In the genomic region with DNA sequence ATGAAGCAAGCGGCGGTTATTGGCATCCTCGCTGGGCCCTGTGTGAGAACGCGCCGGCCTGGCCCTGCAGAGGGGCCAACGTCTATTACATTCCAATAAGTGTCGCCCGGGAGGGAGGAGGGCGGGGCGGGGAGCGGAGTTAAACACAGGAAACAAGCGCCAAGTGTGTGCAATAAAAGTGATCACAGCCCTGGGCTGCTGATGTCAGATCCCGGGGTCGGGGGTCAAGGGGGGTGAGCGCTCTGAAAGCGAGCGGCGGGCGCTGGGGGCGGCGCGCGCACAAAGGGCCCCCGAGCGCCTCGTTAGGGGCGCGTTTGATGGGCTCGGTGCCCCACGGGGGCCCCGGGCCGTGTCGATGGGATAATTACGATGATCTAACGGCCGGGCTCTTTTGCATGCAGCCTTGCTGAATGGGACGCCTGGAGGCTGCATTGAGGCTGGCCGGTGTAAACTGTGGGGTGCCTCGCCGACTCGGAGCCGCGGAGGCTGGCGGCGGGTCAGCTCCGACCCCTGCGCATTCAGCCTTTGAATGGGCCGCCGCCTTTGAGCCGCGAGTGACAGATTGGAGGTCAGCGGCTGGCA, we compare ENCODE assay signal across 8 mouse cellular contexts.
DNase-seq lines count a peak whose midpoint lies in the region; ATAC-seq and TF ChIP-seq lines count a peak whose summit lies in the region.

No protein-coding gene starts in this region.

- no peaks in the 10 kb centered on the region for H3K4me1 ChIP-seq in thymus, adult 2 months (replicated peaks; ENCODE audit: control insufficient read depth, insufficient read depth, low read length)
- H3K4me1 ChIP-seq in heart, embryonic 14.5 days (ENCODE audit: control insufficient read depth in 2 of 2, insufficient read depth in 2 of 2, low read length in 2 of 2), result peaks cover 3 to 5% of the 10 kb centered on the region in 2 experiments; a peak in 2 of 4 replicates
- peaks cover 66% of the 10 kb centered on the region for H3K4me1 ChIP-seq in limb, embryonic 10.5 days
- H3K4me1 ChIP-seq in midbrain, embryonic 10.5 days, result peaks cover 71% of the 10 kb centered on the region

- H3K4me2 ChIP-seq in heart, embryonic 14.5 days (ENCODE audit: low read length), result peak overlapping the region; percentile 97

- H3K27ac ChIP-seq in thymus, adult 2 months (ENCODE audit: control insufficient read depth, insufficient read depth, low read length), result no peak overlapping the region
- H3K27ac ChIP-seq in heart, embryonic 14.5 days (replicated peaks in 1 of 2; ENCODE audit: control insufficient read depth in 1 of 2, insufficient read depth in 1 of 2, low read depth in 2 of 2, low read length in 2 of 2), result no peak overlapping the region
- H3K27ac ChIP-seq in limb, embryonic 10.5 days, result peak overlapping the region; percentile 81
- H3K27ac ChIP-seq in midbrain, embryonic 10.5 days (replicated peaks), result peak overlapping the region; percentile 69

- H3K36me3 ChIP-seq in thymus, adult 2 months (ENCODE audit: control insufficient read depth, insufficient read depth, low read length), result no peaks in the 10 kb centered on the region
- no peaks in the 10 kb centered on the region for H3K36me3 ChIP-seq in heart, embryonic 14.5 days (ENCODE audit: control insufficient read depth, insufficient read depth, low read length)
- no peaks in the 10 kb centered on the region for H3K36me3 ChIP-seq in limb, embryonic 10.5 days
- no peaks in the 10 kb centered on the region for H3K36me3 ChIP-seq in midbrain, embryonic 10.5 days

- H3K9ac ChIP-seq in heart, embryonic 14.5 days (ENCODE audit: low read length), result peak overlapping the region; percentile 48; the same call in 1 of the 2 replicates

- DNase-seq in adrenal gland, adult (ENCODE audit: inconsistent age in 2 of 2, low spot score in 1 of 2), result peak; percentile 8 to 56
- no peak for DNase-seq in adrenal gland, postnatal 4 days (ENCODE audit: low spot score in 2 of 2)
- DNase-seq in thymus, adult 2 months, result peak; percentile 4
- no peak for DNase-seq in thymus, postnatal 0 days (ENCODE audit: low spot score)
- DNase-seq in limb, embryonic 10.5 days (ENCODE audit: low spot score), result peak; percentile 91
- DNase-seq in midbrain, embryonic 10.5 days (ENCODE audit: low spot score), result peak; percentile 97
- no peak for DNase-seq in spleen, adult 18-20 months

- TF ChIP-seq POLR2A in thymus, adult 2 months (IDR thresholded peaks at IDR 0.05; ENCODE audit: control insufficient read depth, extremely low read depth, insufficient read depth, low read length, poor library complexity), result no peak

- WGBS in thymus, adult 2 months, result 2% methylated on average over 53 of the region's 53 CpGs
- WGBS in heart, embryonic 14.5 days, result under 1% methylated on average over 53 of the region's 53 CpGs
- WGBS in limb, embryonic 10.5 days, result under 1% methylated on average over 53 of the region's 53 CpGs
- under 1% methylated on average over 53 of the region's 53 CpGs for WGBS in midbrain, embryonic 10.5 days

- TF ChIP-seq CTCF in thymus, adult 2 months (IDR thresholded peaks at IDR 0.05; ENCODE audit: borderline replicate concordance, control insufficient read depth, extremely low read depth, insufficient read depth, low read length, poor library complexity), result no peak

- no peaks in the 10 kb centered on the region for H3K9me3 ChIP-seq in heart, embryonic 14.5 days (ENCODE audit: control insufficient read depth, low read length)
- H3K9me3 ChIP-seq in limb, embryonic 10.5 days (replicated peaks), result no peaks in the 10 kb centered on the region
- H3K9me3 ChIP-seq in midbrain, embryonic 10.5 days (replicated peaks), result no peaks in the 10 kb centered on the region

- no peak for ATAC-seq in heart, embryonic 14.5 days (ENCODE audit: insufficient number of reproducible peaks, insufficient read depth, low FRiP score, low read depth)

- H3K4me3 ChIP-seq in thymus, adult 2 months (ENCODE audit: control insufficient read depth, insufficient read depth, low read length), result no peak overlapping the region
- H3K4me3 ChIP-seq in heart, embryonic 14.5 days (ENCODE audit: control insufficient read depth in 1 of 2, insufficient read depth in 1 of 2, low read depth in 1 of 2, low read length in 2 of 2), result peak overlapping the region; percentile 35 to 52
- peak overlapping the region; percentile 53 for H3K4me3 ChIP-seq in limb, embryonic 10.5 days
- peak overlapping the region; percentile 48 for H3K4me3 ChIP-seq in midbrain, embryonic 10.5 days

- H3K27me3 ChIP-seq in thymus, adult 2 months (ENCODE audit: control insufficient read depth, insufficient read depth, low read length), result peaks cover 42% of the 10 kb centered on the region
- peaks cover 76% of the 10 kb centered on the region for H3K27me3 ChIP-seq in heart, embryonic 14.5 days (ENCODE audit: control insufficient read depth, insufficient read depth, low read length)
- H3K27me3 ChIP-seq in limb, embryonic 10.5 days (ENCODE audit: low read depth, poor library complexity, severe bottlenecking), result peaks cover 68% of the 10 kb centered on the region
- peaks cover 90% of the 10 kb centered on the region for H3K27me3 ChIP-seq in midbrain, embryonic 10.5 days (ENCODE audit: low read depth, poor library complexity, severe bottlenecking)

Comparison
In these comparisons a context has a peak if more than half of its experiments do, and no peak if none do; other contexts are left out.
1. DNase-seq: peak in adrenal gland, adult (2 of 2), thymus, adult 2 months (single experiment), limb, embryonic 10.5 days (single experiment) and midbrain, embryonic 10.5 days (single experiment); none in adrenal gland, postnatal 4 days (0 of 2), thymus, postnatal 0 days (single experiment) and spleen, adult 18-20 months (0 of 2).
2. H3K27ac ChIP-seq: peak in limb, embryonic 10.5 days (single experiment) and midbrain, embryonic 10.5 days (single experiment); none in thymus, adult 2 months (single experiment) and heart, embryonic 14.5 days (0 of 2).